Mouse (Mus musculus): Measurements from ENCODE around the gene BC049762. TPM values are rescaled to one million over a fixed set of nuclear protein-coding genes. Genes with fewer than 3 reads are reported as not detected.

Gene BC049762
- not detected in 2 replicates for polyA plus RNA-seq (2012; ENCODE audit: low replicate concordance)

GRCm38 (mm10) chr11:51262342-51263285 lies at the start of gene BC049762:
TSS of gene BC049762 (minus strand) at chr11:51263046.

DNA sequence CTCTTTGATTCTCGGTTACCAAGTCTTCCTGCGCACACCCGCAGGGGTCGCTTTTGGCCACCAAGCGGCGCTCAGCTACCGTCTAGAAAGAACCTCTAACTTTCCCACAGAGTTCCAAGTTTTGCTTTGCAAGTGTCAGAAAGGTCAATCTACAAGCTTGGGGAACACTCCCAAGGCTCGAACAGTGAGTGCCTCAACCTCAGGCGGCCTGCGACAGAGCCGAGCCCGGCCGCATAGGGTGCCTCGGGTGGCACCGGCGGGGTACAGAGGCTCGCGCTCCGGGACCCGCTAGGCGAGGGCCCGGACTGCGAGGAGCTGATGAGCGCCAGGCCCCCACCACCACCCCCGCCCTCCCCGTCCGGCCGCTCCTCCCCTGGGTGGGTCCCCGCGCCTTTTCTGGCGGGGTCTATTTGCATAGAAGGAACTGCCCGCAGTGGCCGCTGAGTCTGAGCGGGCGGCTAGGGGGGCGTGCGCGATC lies 26.8 kb upstream of the BC049762 start, which contains the start of gene Col23a1:
TSS of gene Col23a1 (plus strand) at position 357 of the 478 bp plus-strand sequence.

GRCm38 (mm10) chr11:51261680-51262219 lies 1.1 kb downstream of the BC049762 start, which contains the start of gene Clk4:
TSS of gene Clk4 (plus strand) at chr11:51261730.

DNA sequence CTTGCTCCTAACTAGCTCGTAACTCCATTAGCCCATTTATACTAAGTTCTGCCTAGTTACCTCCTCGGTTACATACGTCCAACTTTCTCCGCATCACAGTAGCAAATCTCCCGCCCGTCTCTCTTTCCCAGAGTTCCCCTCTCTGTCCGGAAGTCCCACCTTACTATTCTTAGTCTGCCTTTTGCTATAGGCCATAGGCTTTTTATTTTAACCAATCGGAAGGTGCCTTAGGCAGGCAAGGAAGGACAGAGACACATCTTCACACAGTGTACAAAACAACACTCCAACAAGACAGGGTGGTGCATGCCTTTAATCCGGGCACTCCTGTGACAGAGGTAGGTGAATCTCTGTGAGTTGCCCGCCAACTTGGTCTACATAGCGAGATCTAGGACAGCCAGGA lies 42.5 kb downstream of the BC049762 start, which contains the start of gene Gm12569:
TSS of gene Gm12569 (plus strand) at position 166 of the 400 bp plus-strand sequence.

Other genes starting within 250 kb of the BC049762 start
- gene Olfr54, start 248.8 kb downstream of the BC049762 start, polyA plus RNA-seq (2012; ENCODE audit: low replicate concordance) = not detected in 2 replicates
- not detected in 2 replicates for gene Olfr1375, start 214.9 kb downstream of the BC049762 start, polyA plus RNA-seq (2012; ENCODE audit: low replicate concordance)
- gene Zfp354a, start 203.8 kb downstream of the BC049762 start, polyA plus RNA-seq (2012; ENCODE audit: low replicate concordance) = not detected in 2 replicates
- gene Gm12569, start 42.6 kb downstream of the BC049762 start, polyA plus RNA-seq (2012; ENCODE audit: low replicate concordance) = not detected in 2 replicates
- 0.64 and 1.9 TPM in 2 replicates for gene Clk4, start 1.3 kb downstream of the BC049762 start, polyA plus RNA-seq (2012; ENCODE audit: low replicate concordance)
- 0.06 and 0.14 TPM in 2 replicates for gene Col23a1, start 26.9 kb upstream of the BC049762 start, polyA plus RNA-seq (2012; ENCODE audit: low replicate concordance)